Mouse (Mus musculus): ENCODE measurements around the gene Hist2h2ab. TPM values are rescaled to one million over a fixed set of nuclear protein-coding genes. Genes with fewer than 3 reads are reported as not detected.

Gene Hist2h2ab
- polyA plus RNA-seq, 1 experiment from 2014 or later, result not detected

DNA sequence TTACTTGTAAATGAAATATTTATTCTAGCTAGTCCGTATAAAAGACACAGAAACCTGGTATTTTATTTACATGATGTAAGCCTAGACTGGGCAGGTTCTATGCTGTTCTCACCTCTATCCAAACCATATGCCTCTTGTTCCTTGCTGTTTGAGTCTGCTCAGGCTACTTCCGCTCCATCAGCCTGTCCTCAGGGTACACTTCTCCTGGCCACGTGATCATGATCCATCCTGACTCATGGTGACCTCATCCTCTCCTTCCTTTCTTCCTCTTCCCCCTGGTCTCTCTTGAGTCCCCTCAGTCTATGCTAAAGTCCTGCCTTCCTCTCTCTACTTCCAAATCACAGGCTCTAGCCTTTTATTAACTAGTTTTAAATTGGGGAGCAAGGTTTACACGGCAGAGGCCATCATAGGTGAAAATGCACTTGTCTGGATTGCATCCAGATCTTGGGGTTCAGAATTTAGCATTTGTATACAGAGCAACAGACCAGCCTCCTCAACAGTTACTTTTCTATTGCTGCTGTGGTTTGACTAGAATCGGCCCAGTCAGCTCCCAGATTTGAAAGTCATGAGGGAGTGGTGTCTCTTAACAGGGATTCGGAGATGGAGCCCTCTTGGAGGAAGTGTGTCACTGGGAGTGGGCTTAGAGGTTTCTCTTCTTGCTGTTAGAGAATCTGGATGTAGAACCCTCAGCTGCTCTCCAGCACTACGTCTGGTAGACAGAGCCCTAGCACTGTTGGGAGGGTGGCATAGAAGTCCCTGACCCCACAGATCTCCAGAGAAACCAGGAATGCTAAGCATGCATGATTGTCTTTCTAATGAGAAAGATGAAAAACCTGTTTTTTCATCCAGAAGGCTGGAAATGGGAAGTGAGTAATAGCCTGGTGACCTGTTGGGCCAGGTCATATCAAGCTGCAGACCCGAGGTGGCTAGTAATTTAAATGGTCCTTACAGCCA is 7.3 kb downstream of the Hist2h2ab start:
- Histone ChIP-seq H3K9me3 (replicated peaks) (no peaks in the 10 kb centered on the region), H3K9ac (no peak overlapping the region), H3K27ac (replicated peaks) (no peak overlapping the region), H3K36me3 (no peaks in the 10 kb centered on the region), H3K4me1 (peaks cover 17% of the 10 kb centered on the region), H3K4me3 (replicated peaks) (no peak overlapping the region), H3K4me2 (replicated peaks) (no peak overlapping the region), H3K27me3 (no peaks in the 10 kb centered on the region)
- 52% methylated on average over 8 of the region's 8 CpGs for WGBS
- no peak for ATAC-seq (ENCODE audit: insufficient number of reproducible peaks, low FRiP score, low TSS enrichment, low read depth)

GRCm38 (mm10) chr3:96228828-96229227 is 9.2 kb downstream of the Hist2h2ab start:
- ATAC-seq (ENCODE audit: insufficient number of reproducible peaks, low FRiP score, low TSS enrichment, low read depth), result no peak
- WGBS, result 64% methylated on average over 2 of the region's 2 CpGs
- Histone ChIP-seq H3K9ac (no peak overlapping the region), H3K9me3 (replicated peaks) (no peaks in the 10 kb centered on the region), H3K4me1 (0 out of 2 replicates have a peak, but pooled peaks cover 4% of the 10 kb centered on the region), H3K27ac (replicated peaks) (no peak overlapping the region), H3K36me3 (no peaks in the 10 kb centered on the region), H3K4me2 (replicated peaks) (no peak overlapping the region), H3K27me3 (no peaks in the 10 kb centered on the region), H3K4me3 (replicated peaks) (no peak overlapping the region)

DNA sequence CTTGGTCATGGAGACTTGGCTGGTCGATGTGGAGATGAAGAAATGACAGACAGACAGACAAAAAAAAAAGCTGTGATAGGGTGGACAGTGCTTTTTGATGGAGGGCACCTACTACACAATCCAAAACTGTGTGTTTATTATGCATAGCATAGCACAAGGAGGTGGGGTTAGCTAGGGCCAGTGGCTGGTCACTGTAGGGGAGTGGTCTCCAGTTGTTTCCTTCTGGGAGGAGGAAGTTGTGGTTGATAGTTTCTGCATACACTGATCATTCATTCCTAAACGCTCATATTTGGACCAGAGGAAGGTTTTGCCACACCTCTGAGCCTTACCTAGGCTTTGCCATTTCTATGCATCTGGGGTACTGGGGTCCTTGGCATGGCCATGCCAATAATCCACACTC is 10.7 kb downstream of the Hist2h2ab start:
- H3K4me3 ChIP-seq (replicated peaks), result no peak overlapping the region
- no peak overlapping the region for H3K27ac ChIP-seq (replicated peaks)
- no peak for ATAC-seq (ENCODE audit: insufficient number of reproducible peaks, low FRiP score, low TSS enrichment, low read depth)
- H3K4me2 ChIP-seq (replicated peaks), result no peak overlapping the region
- 0 out of 2 replicates have a peak, but pooled peaks cover 4% of the 10 kb centered on the region for H3K4me1 ChIP-seq
- no peak overlapping the region for H3K9ac ChIP-seq
- 71% methylated on average over 2 of the region's 2 CpGs for WGBS
- H3K27me3 ChIP-seq, result no peaks in the 10 kb centered on the region
- no peaks in the 10 kb centered on the region for H3K36me3 ChIP-seq
- no peaks in the 10 kb centered on the region for H3K9me3 ChIP-seq (replicated peaks)

DNA sequence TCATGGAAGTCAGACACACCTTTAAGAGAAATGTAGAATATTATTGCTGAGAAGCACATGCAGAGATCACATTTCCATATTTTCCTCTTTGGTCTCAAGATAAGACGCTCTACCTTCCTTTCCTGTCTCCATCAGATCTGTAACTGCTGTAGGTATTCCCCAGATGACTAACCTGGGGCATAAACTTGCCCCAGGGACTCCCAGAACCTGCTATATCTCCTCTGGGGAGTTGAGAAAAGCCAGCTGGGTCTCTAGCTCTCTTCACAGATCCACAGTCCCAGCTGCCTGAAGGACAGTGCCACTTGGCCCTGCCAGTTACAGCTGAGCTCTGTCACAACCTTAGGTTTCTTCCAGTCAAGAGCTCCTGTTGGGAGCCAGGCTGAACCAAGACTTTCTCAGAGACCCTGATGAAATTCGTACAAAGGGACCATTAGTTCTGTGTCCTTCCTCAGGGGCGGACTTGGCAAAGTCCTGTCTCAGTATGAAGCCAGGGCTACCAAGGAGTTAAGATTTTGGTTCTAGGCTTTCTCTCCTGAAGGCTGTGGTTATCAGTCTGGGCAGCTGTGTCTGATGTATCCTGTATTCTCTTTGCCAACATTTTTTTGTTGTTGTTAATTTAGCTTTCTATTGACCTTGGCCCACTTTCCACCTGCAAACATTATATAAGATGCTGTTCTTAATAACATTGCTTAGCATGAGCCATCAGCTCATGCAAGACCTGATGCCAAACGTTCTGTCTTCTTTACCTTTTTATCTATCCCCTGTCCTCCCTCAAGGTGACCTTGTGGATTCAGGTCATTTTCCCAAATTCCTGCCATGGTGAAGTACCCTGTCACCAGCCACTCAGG is 11.5 kb downstream of the Hist2h2ab start:
- WGBS, result 71% methylated on average over 4 of the region's 4 CpGs
- H3K27me3 ChIP-seq, result no peaks in the 10 kb centered on the region
- H3K36me3 ChIP-seq, result no peaks in the 10 kb centered on the region
- ATAC-seq (ENCODE audit: insufficient number of reproducible peaks, low FRiP score, low TSS enrichment, low read depth), result no peak
- 0 out of 2 replicates have a peak, but pooled peaks cover 4% of the 10 kb centered on the region for H3K4me1 ChIP-seq
- H3K9ac ChIP-seq, result no peak overlapping the region
- no peak overlapping the region for H3K4me2 ChIP-seq (replicated peaks)
- H3K9me3 ChIP-seq (replicated peaks), result no peaks in the 10 kb centered on the region
- H3K4me3 ChIP-seq (replicated peaks), result no peak overlapping the region
- no peak overlapping the region for H3K27ac ChIP-seq (replicated peaks)

DNA sequence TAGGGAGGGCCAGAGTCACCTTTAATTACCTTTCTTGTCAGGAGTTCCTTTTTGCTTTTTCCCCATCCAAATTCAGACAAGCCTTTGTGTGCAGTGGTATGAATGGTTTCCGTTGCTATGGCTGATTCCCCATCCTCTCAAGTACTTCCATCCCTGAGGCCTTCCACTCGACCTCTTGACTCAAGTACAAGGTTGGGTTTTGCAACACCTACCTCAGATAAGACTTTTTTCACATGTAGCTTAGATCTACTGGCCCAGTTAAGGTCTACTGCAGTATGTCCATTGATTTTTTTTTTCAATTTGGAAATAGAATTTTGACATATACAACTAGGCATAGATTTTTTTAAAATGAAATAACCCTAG is 12.1 kb downstream of the Hist2h2ab start:
- no peak overlapping the region for H3K27ac ChIP-seq (replicated peaks)
- ATAC-seq (ENCODE audit: insufficient number of reproducible peaks, low FRiP score, low TSS enrichment, low read depth), result no peak

GRCm38 (mm10) chr3:96234914-96235313 is 15.2 kb downstream of the Hist2h2ab start:
- Histone ChIP-seq H3K36me3 (no peaks in the 10 kb centered on the region), H3K9me3 (replicated peaks) (no peaks in the 10 kb centered on the region), H3K4me1 (peaks cover 14% of the 10 kb centered on the region), H3K27ac (replicated peaks) (no peak overlapping the region), H3K9ac (no peak overlapping the region), H3K4me2 (replicated peaks) (no peak overlapping the region), H3K27me3 (no peaks in the 10 kb centered on the region), H3K4me3 (replicated peaks) (no peak overlapping the region)
- ATAC-seq (ENCODE audit: insufficient number of reproducible peaks, low FRiP score, low TSS enrichment, low read depth), result no peak
- 92% methylated on average over 2 of the region's 2 CpGs for WGBS

More for the DNA sequence above, 12.1 kb downstream of the Hist2h2ab start:
- Histone ChIP-seq H3K4me2 (replicated peaks) (no peak overlapping the region), H3K9ac (no peak overlapping the region), H3K9me3 (replicated peaks) (no peaks in the 10 kb centered on the region), H3K4me3 (replicated peaks) (no peak overlapping the region), H3K36me3 (no peaks in the 10 kb centered on the region), H3K27me3 (no peaks in the 10 kb centered on the region), H3K4me1 (0 out of 2 replicates have a peak, but pooled peaks cover 3% of the 10 kb centered on the region)
- 54% methylated on average over 2 of the region's 2 CpGs for WGBS

GRCm38 (mm10) chr3:96235836-96236235 is 16.2 kb downstream of the Hist2h2ab start:
- H3K9ac ChIP-seq, result no peak overlapping the region
- peaks cover 16% of the 10 kb centered on the region for H3K4me1 ChIP-seq
- no peak for ATAC-seq (ENCODE audit: insufficient number of reproducible peaks, low FRiP score, low TSS enrichment, low read depth)
- no peaks in the 10 kb centered on the region for H3K27me3 ChIP-seq
- H3K4me2 ChIP-seq (replicated peaks), result no peak overlapping the region
- 53% methylated on average over 3 of the region's 3 CpGs for WGBS
- H3K9me3 ChIP-seq (replicated peaks), result no peaks in the 10 kb centered on the region
- H3K27ac ChIP-seq (replicated peaks), result no peak overlapping the region
- H3K4me3 ChIP-seq (replicated peaks), result no peak overlapping the region
- no peaks in the 10 kb centered on the region for H3K36me3 ChIP-seq

GRCm38 (mm10) chr3:96236834-96237334 is 17.2 kb downstream of the Hist2h2ab start:
- Histone ChIP-seq H3K9me3 (replicated peaks) (no peaks in the 10 kb centered on the region), H3K4me1 (peaks cover 19% of the 10 kb centered on the region), H3K27me3 (no peaks in the 10 kb centered on the region), H3K4me2 (replicated peaks) (peak overlapping the region; percentile 50), H3K36me3 (no peaks in the 10 kb centered on the region), H3K9ac (peak overlapping the region; percentile 44; the same call in 1 of the 2 replicates), H3K27ac (replicated peaks) (no peak overlapping the region), H3K4me3 (replicated peaks) (peak overlapping the region; percentile 45)
- ATAC-seq (ENCODE audit: insufficient number of reproducible peaks, low FRiP score, low TSS enrichment, low read depth), result no peak
- 70% methylated on average over 4 of the region's 4 CpGs for WGBS

- peak overlapping the region; percentile 50 for H3K4me2 ChIP-seq (replicated peaks)
- WGBS, result 12% methylated on average over 7 of the region's 7 CpGs
Measured at GRCm38 (mm10) chr3:96237335-96237903, 17.8 kb downstream of the Hist2h2ab start.

DNA sequence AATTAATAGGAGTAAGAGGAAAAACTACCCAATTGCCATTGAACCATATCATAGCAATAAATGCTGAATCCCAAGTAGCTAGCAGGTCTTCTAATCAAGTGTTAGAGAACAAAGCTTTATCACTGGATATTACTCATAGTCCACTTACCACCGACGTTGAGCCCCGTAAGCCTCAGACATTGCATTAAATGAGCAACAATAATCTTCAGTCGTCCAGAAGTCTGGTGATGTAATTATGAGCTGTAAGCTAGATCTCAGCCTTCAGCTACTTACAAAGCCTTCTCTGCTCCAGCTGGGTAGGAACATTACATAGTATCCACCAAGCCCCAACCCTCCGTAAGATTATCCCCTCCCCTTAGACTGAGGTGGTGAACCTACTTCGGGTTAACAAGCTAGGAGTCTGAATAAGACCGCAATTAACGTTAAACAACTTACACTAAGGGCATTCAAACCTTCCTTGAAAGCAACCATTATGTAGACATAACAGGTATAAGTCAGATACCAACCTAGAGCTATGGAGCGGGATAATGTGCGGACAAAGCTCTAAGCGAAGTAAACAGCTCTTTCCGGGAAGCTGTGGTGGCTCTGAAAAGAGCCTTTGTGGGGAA is 18.3 kb downstream of the Hist2h2ab start:
- Histone ChIP-seq H3K4me3 (replicated peaks) (peak overlapping the region; percentile 45), H3K9ac (peak overlapping the region; percentile 44), H3K36me3 (no peaks in the 10 kb centered on the region), H3K9me3 (replicated peaks) (no peaks in the 10 kb centered on the region), H3K27ac (replicated peaks) (peak overlapping the region; percentile 80), H3K4me1 (peaks cover 25% of the 10 kb centered on the region), H3K4me2 (replicated peaks) (peak overlapping the region; percentile 50), H3K27me3 (no peaks in the 10 kb centered on the region)
- 1% methylated on average over 12 of the region's 12 CpGs for WGBS
- no peak for ATAC-seq (ENCODE audit: insufficient number of reproducible peaks, low FRiP score, low TSS enrichment, low read depth)

More at GRCm38 (mm10) chr3:96237335-96237903, 17.8 kb downstream of the Hist2h2ab start:
- H3K27ac ChIP-seq (replicated peaks), result peak overlapping the region; percentile 65
- peak overlapping the region; percentile 45 for H3K4me3 ChIP-seq (replicated peaks)
- peak overlapping the region; percentile 44 for H3K9ac ChIP-seq
- peaks cover 21% of the 10 kb centered on the region for H3K4me1 ChIP-seq
- H3K36me3 ChIP-seq, result no peaks in the 10 kb centered on the region
- H3K9me3 ChIP-seq (replicated peaks), result no peaks in the 10 kb centered on the region
- ATAC-seq (ENCODE audit: insufficient number of reproducible peaks, low FRiP score, low TSS enrichment, low read depth), result no peak
- H3K27me3 ChIP-seq, result no peaks in the 10 kb centered on the region

Measured in embryonic facial prominence, embryonic 15.5 days (tissue).